23 mouse cellular contexts compared by ENCODE assay signal in the genomic region with DNA sequence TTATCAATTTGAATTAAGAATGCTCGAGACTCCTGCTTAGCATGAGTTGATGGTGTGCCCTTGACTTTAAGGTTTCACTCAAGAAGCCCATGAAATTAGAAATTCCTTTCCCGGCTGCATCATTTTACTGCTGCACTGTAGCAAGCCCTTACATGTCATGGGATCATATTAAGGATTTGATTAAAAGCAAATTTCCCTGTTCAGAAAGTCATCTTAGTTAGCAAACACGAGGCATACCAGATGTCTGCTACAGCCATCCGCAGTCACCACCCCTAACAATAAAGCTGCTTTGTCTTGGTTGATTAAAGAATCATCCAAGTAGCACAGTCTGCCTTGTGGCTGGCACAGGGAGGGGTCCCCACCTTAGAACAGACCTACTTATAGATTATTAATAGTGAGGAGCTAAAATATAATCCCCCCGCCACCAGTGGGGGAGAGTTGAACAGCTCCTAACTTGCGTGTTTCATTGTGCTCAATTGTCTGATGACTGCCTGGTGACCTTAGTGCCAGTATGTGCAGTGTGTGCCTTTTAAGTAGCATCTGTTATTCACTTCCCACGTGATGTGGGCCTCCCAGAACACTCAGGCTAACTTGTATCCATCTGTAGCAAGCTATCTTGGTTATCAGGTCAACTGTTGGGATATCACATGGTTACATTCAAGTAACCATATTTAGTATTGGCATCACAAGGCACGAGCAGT.
DNase-seq lines count a peak whose midpoint lies in the region; ATAC-seq lines count a peak whose summit lies in the region.
"Had no signal": no experiment of that assay in that cellular context is flagged by ENCODE, and none has a peak within 500 bp of the region (broad histone marks: within the 10 kb centered on the region; RNA-seq: fewer than 3 reads in every experiment).

No protein-coding gene starts in this region.

- WGBS in hindbrain, embryonic 11.5 days, result 80% methylated on average over 8 of the region's 8 CpGs
- WGBS in hindbrain, embryonic 10.5 days, result 87% methylated on average over 8 of the region's 8 CpGs
- WGBS in midbrain, embryonic 14.5 days, result 70% methylated on average over 8 of the region's 8 CpGs
- WGBS in midbrain, embryonic 11.5 days, result 90% methylated on average over 8 of the region's 8 CpGs
- WGBS in embryonic facial prominence, embryonic 14.5 days, result 49% methylated on average over 8 of the region's 8 CpGs
- 63% methylated on average over 8 of the region's 8 CpGs for WGBS in neural tube, embryonic 15.5 days

- no peak for DNase-seq in hindbrain, embryonic 11.5 days (ENCODE audit: low spot score)
- DNase-seq in hindbrain, embryonic 10.5 days (ENCODE audit: low spot score), result no peak
- peak; percentile 18 for DNase-seq in midbrain, embryonic 14.5 days
- DNase-seq in midbrain, embryonic 11.5 days (ENCODE audit: low spot score, missing footprints), result no peak
- DNase-seq in embryonic facial prominence, embryonic 14.5 days (ENCODE audit: low spot score), result peak; percentile 55
- DNase-seq in urinary bladder, adult 2 months (ENCODE audit: low spot score), result no peak
- DNase-seq in adrenal gland, postnatal 10 days, result no peak
- DNase-seq: adrenal gland, postnatal 36 days; B cell, adult 2 months; cerebellum, adult 18-20 months; cerebellum, postnatal 25 days; embryo, embryonic 11 days; gastrocnemius, adult 2 months; heart, postnatal 14 days; kidney, adult 9 months; kidney, postnatal 36 days; thymus, postnatal 25 days had no signal

- no peak overlapping the region for H3K4me2 ChIP-seq in hindbrain, embryonic 11.5 days (replicated peaks; ENCODE audit: low read depth, low read length)
- no peak overlapping the region for H3K4me2 ChIP-seq in midbrain, embryonic 14.5 days (ENCODE audit: low read length)
- H3K4me2 ChIP-seq in midbrain, embryonic 11.5 days, result no peak overlapping the region
- no peak overlapping the region for H3K4me2 ChIP-seq in embryonic facial prominence, embryonic 14.5 days (ENCODE audit: low read depth, low read length)
- H3K4me2 ChIP-seq in neural tube, embryonic 15.5 days, result no peak overlapping the region
- H3K4me2 ChIP-seq: heart, embryonic 12.5 days; neural tube, embryonic 12.5 days had no signal

- H3K9ac ChIP-seq in hindbrain, embryonic 11.5 days (ENCODE audit: low read depth, low read length), result no peak overlapping the region
- no peak overlapping the region for H3K9ac ChIP-seq in midbrain, embryonic 14.5 days (replicated peaks; ENCODE audit: low read length)
- H3K9ac ChIP-seq in midbrain, embryonic 11.5 days (ENCODE audit: low read length), result no peak overlapping the region
- H3K9ac ChIP-seq in embryonic facial prominence, embryonic 14.5 days (ENCODE audit: low read depth, low read length), result no peak overlapping the region
- H3K9ac ChIP-seq in neural tube, embryonic 15.5 days (replicated peaks), result no peak overlapping the region
- H3K9ac ChIP-seq: heart, embryonic 12.5 days; liver, embryonic 14.5 days; neural tube, embryonic 12.5 days had no signal

- H3K27me3 ChIP-seq in hindbrain, embryonic 11.5 days (ENCODE audit: control insufficient read depth, insufficient read depth, low read length), result no peaks in the 10 kb centered on the region
- no peaks in the 10 kb centered on the region for H3K27me3 ChIP-seq in hindbrain, embryonic 10.5 days (ENCODE audit: insufficient read depth, poor library complexity, severe bottlenecking)
- no peaks in the 10 kb centered on the region for H3K27me3 ChIP-seq in midbrain, embryonic 14.5 days (ENCODE audit: control insufficient read depth, insufficient read depth, low read length)
- H3K27me3 ChIP-seq in midbrain, embryonic 11.5 days (ENCODE audit: control insufficient read depth, insufficient read depth, low read length), result no peaks in the 10 kb centered on the region
- H3K27me3 ChIP-seq in embryonic facial prominence, embryonic 14.5 days (replicated peaks; ENCODE audit: control insufficient read depth, insufficient read depth, low read length), result no peaks in the 10 kb centered on the region
- no peaks in the 10 kb centered on the region for H3K27me3 ChIP-seq in neural tube, embryonic 15.5 days (replicated peaks)
- H3K27me3 ChIP-seq: heart, embryonic 12.5 days; neural tube, embryonic 12.5 days had no signal

- H3K9me3 ChIP-seq in hindbrain, embryonic 11.5 days (ENCODE audit: control insufficient read depth, low read length), result no peaks in the 10 kb centered on the region
- no peaks in the 10 kb centered on the region for H3K9me3 ChIP-seq in hindbrain, embryonic 10.5 days
- H3K9me3 ChIP-seq in midbrain, embryonic 14.5 days (ENCODE audit: control insufficient read depth, low read length), result no peaks in the 10 kb centered on the region
- H3K9me3 ChIP-seq in midbrain, embryonic 11.5 days (ENCODE audit: control insufficient read depth, low read length), result no peaks in the 10 kb centered on the region
- no peaks in the 10 kb centered on the region for H3K9me3 ChIP-seq in embryonic facial prominence, embryonic 14.5 days (ENCODE audit: control insufficient read depth, low read length)
- no peaks in the 10 kb centered on the region for H3K9me3 ChIP-seq in neural tube, embryonic 15.5 days (replicated peaks)
- H3K9me3 ChIP-seq: heart, embryonic 12.5 days; neural tube, embryonic 12.5 days had no signal

- no peak overlapping the region for H3K27ac ChIP-seq in hindbrain, embryonic 11.5 days (ENCODE audit: low read depth, low read length)
- no peak overlapping the region for H3K27ac ChIP-seq in hindbrain, embryonic 10.5 days
- 0 out of 2 replicates have a peak overlapping the region, but pooled peaks have one; percentile 26 for H3K27ac ChIP-seq in midbrain, embryonic 14.5 days (replicated peaks; ENCODE audit: low read depth, low read length)
- no peak overlapping the region for H3K27ac ChIP-seq in midbrain, embryonic 11.5 days (ENCODE audit: low read depth, low read length)
- no peak overlapping the region for H3K27ac ChIP-seq in embryonic facial prominence, embryonic 14.5 days (replicated peaks; ENCODE audit: low read depth, low read length)
- no peak overlapping the region for H3K27ac ChIP-seq in neural tube, embryonic 15.5 days (replicated peaks)
- H3K27ac ChIP-seq: gastrocnemius, adult 2 months; liver, embryonic 14.5 days; neural tube, embryonic 12.5 days had no signal

- ATAC-seq in hindbrain, embryonic 11.5 days (ENCODE audit: low FRiP score), result 0 out of 2 replicates have a peak, but pooled peaks have one; percentile 25
- no peak for ATAC-seq in midbrain, embryonic 14.5 days (ENCODE audit: low FRiP score, low TSS enrichment)
- ATAC-seq in midbrain, embryonic 11.5 days (ENCODE audit: low FRiP score), result no peak
- ATAC-seq in embryonic facial prominence, embryonic 14.5 days (ENCODE audit: low read depth), result peak; percentile 35
- ATAC-seq in neural tube, embryonic 15.5 days (ENCODE audit: low FRiP score), result peak; percentile 32; the same call in 1 of the 2 replicates
- ATAC-seq: forebrain, embryonic 14.5 days; inflammation-experienced regulatory T-cells, adult 6 months had no signal

- no peak overlapping the region for H3K4me3 ChIP-seq in hindbrain, embryonic 11.5 days (ENCODE audit: low read depth, low read length)
- no peak overlapping the region for H3K4me3 ChIP-seq in hindbrain, embryonic 10.5 days
- no peak overlapping the region for H3K4me3 ChIP-seq in midbrain, embryonic 14.5 days (replicated peaks; ENCODE audit: low read depth, low read length)
- no peak overlapping the region for H3K4me3 ChIP-seq in midbrain, embryonic 11.5 days (ENCODE audit: low read depth, low read length)
- no peak overlapping the region for H3K4me3 ChIP-seq in embryonic facial prominence, embryonic 14.5 days (ENCODE audit: low read depth, low read length)
- no peak overlapping the region for H3K4me3 ChIP-seq in neural tube, embryonic 15.5 days (replicated peaks)
- H3K4me3 ChIP-seq: gastrocnemius, adult 2 months; heart, embryonic 12.5 days; neural tube, embryonic 12.5 days had no signal

- no peaks in the 10 kb centered on the region; the same call in 1 of the 2 replicates for H3K36me3 ChIP-seq in hindbrain, embryonic 11.5 days (ENCODE audit: control insufficient read depth, insufficient read depth, low read length)
- H3K36me3 ChIP-seq in hindbrain, embryonic 10.5 days, result peaks cover 61% of the 10 kb centered on the region
- peaks cover 9% of the 10 kb centered on the region for H3K36me3 ChIP-seq in midbrain, embryonic 14.5 days (ENCODE audit: control insufficient read depth, insufficient read depth, low read length)
- peaks cover 3% of the 10 kb centered on the region; the same call in 1 of the 2 replicates for H3K36me3 ChIP-seq in midbrain, embryonic 11.5 days (ENCODE audit: control insufficient read depth, insufficient read depth, low read length)
- H3K36me3 ChIP-seq in embryonic facial prominence, embryonic 14.5 days (ENCODE audit: control insufficient read depth, insufficient read depth, low read length), result peaks cover 27% of the 10 kb centered on the region
- peaks cover 9% of the 10 kb centered on the region; the same call in 1 of the 2 replicates for H3K36me3 ChIP-seq in neural tube, embryonic 15.5 days

- no peaks in the 10 kb centered on the region for H3K4me1 ChIP-seq in hindbrain, embryonic 11.5 days (replicated peaks; ENCODE audit: control insufficient read depth, insufficient read depth, low read length)
- peaks cover 6% of the 10 kb centered on the region; the same call in 1 of the 2 replicates for H3K4me1 ChIP-seq in hindbrain, embryonic 10.5 days (replicated peaks)
- no peaks in the 10 kb centered on the region for H3K4me1 ChIP-seq in midbrain, embryonic 14.5 days (ENCODE audit: control insufficient read depth, insufficient read depth, low read length)
- H3K4me1 ChIP-seq in midbrain, embryonic 11.5 days (ENCODE audit: control insufficient read depth, insufficient read depth, low read length), result no peaks in the 10 kb centered on the region
- H3K4me1 ChIP-seq in embryonic facial prominence, embryonic 14.5 days (ENCODE audit: control insufficient read depth, insufficient read depth, low read length), result 0 out of 2 replicates have a peak, but pooled peaks cover 4% of the 10 kb centered on the region
- H3K4me1 ChIP-seq in neural tube, embryonic 15.5 days, result no peaks in the 10 kb centered on the region
- H3K4me1 ChIP-seq: heart, embryonic 12.5 days; neural tube, embryonic 12.5 days had no signal

Comparison
In these comparisons a context has a peak if more than half of its experiments do, and no peak if none do; other contexts are left out.
1. DNase-seq: peak in midbrain, embryonic 14.5 days (single experiment) and embryonic facial prominence, embryonic 14.5 days (single experiment); none in hindbrain, embryonic 11.5 days (single experiment), hindbrain, embryonic 10.5 days (single experiment), midbrain, embryonic 11.5 days (single experiment), urinary bladder, adult 2 months (single experiment) and adrenal gland, postnatal 10 days (single experiment).
2. ATAC-seq: peak in hindbrain, embryonic 11.5 days (single experiment), embryonic facial prominence, embryonic 14.5 days (single experiment) and neural tube, embryonic 15.5 days (single experiment); none in midbrain, embryonic 14.5 days (single experiment) and midbrain, embryonic 11.5 days (single experiment).